Mouse (Mus musculus): ENCODE measurements around the gene Lor. TPM values are rescaled to one million over a fixed set of nuclear protein-coding genes. Genes with fewer than 3 reads are reported as not detected.

Gene Lor
- 10.4 and 15.5 TPM in 2 replicates for polyA plus RNA-seq (2021; fragmentation: Nextera tagmentation)
- long read RNA-seq, experiment 1, partial matches to known transcripts = 0 of 30 reads
- long read RNA-seq, experiment 1, other reads (novel, unspliced or antisense) = 30 of 30 reads
- long read RNA-seq, experiment 2, partial matches to known transcripts = 50 of 51 reads
- long read RNA-seq, experiment 2, other reads (novel, unspliced or antisense) = 1 of 51 reads

GRCm38 (mm10) chr3:92083042-92083441, at the start of gene Lor:
Gene Lor (minus strand): TSS chr3:92083142.

DNA sequence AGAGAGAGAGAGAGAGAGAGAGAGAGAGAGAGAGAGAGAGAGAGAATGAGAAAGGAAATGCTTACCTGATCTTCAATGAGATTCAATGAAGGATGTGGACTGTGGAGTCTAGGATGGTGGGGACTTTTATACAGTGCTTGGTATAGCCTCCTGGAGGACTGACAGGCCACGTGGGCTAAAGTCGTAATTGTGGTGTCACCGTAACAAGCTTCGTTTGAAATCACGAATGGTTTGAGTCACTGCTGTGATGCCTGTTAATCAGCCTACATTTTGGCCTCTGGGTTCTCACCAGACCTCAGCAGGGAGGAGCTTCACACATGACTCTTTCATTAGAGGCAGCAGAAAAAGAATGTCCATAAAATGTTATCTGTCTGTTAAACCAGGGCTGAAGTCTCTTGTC, 40.9 kb upstream of the Lor start, which contains the start of gene Prr9:
Prr9 (minus strand) TSS at position 101 of the 400 bp plus-strand sequence.

Small RNA genes lying within 50 kb of the gene (microRNA-seq; reads per million reads assigned to microRNA genes)
- not detected for gene Gm25145

Other genes starting within 250 kb of the Lor start
- gene Pglyrp3, start 68.6 kb downstream of the Lor start, polyA plus RNA-seq (2021; fragmentation: Nextera tagmentation) = not detected in 2 replicates
- not detected in 2 replicates for gene Prr9, start 40.8 kb upstream of the Lor start, polyA plus RNA-seq (2021; fragmentation: Nextera tagmentation)
- not detected in 2 replicates for gene Lelp1, start 59.6 kb upstream of the Lor start, polyA plus RNA-seq (2021; fragmentation: Nextera tagmentation)
- gene Sprr2a1, start 132.7 kb upstream of the Lor start, polyA plus RNA-seq (2021; fragmentation: Nextera tagmentation) = not detected in 2 replicates
- gene Sprr2a2, start 132.8 kb upstream of the Lor start, polyA plus RNA-seq (2021; fragmentation: Nextera tagmentation) = 0.21 TPM in 2 replicates
- gene Sprr2a3, start 202.3 kb upstream of the Lor start, polyA plus RNA-seq (2021; fragmentation: Nextera tagmentation) = not detected in 2 replicates
- gene Sprr2b, start 233.5 kb upstream of the Lor start, polyA plus RNA-seq (2021; fragmentation: Nextera tagmentation) = not detected in 2 replicates